Mouse (Mus musculus): Measurements from ENCODE around the gene Fam234b.
A peak's percentile ranks its signal among the peaks of the same experiment; 100 is the strongest.

- TF ChIP-seq CTCF (IDR thresholded peaks at IDR 0.05; ENCODE audit: low read depth) (no peak), EP300 (IDR thresholded peaks at IDR 0.05; ENCODE audit: low read depth) (peak; percentile 97)
Measured at GRCm38 (mm10) chr6:135196707-135197106, 1.1 kb upstream of the Fam234b start.

Measured in liver, postnatal 0 days (tissue).